Mouse (Mus musculus): ENCODE measurements around the gene Defb6. TPM values are rescaled to one million over a fixed set of nuclear protein-coding genes. Genes with fewer than 3 reads are reported as not detected.

Defb6 gene
- polyA plus RNA-seq (2021; fragmentation: Nextera tagmentation), result not detected in 2 replicates
- long read RNA-seq, experiment 1, result 0 reads
- long read RNA-seq, experiment 2, result 0 reads

DNA sequence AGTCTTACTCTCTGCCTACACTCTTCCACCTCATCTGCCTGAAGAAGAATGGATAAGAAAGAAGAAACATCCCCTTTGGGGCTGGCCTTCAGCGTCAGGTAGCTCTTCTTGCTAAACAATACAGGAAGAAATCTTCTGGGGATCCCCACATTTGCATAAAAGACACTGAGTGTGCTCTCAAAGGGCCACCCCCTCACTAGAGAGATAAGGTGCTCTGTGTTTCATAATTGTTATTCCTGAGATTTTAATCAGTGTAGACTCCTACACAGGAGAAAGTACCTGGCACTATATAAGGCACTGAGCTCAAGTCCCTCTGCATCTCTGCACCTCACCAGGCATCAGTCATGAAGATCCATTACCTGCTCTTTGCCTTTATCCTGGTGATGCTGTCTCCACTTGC lies at the start of gene Defb6:
Defb6 (plus strand) TSS at position 318 of the 400 bp plus-strand sequence.

DNA sequence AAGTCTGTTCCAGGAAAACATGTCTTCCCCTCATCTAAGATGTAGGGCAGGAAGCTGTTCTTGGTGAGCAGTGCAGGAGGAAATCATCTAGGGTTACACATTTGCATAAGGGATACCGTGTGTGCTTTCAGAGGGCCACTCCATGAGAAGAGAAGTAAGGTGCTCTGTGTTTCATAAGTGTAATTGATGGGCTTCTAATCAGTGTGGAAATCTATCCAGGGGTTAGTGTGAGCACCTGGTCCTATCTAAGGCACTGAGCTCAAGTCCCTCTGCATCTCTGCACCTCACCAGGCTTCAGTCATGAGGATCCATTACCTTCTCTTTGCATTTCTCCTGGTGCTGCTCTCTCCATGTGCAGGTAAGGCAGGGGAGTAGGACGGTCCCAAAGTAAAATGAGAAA lies 14.3 kb downstream of the Defb6 start, which contains the start of gene Defb46:
Defb46 (plus strand) TSS at position 301 of the 400 bp plus-strand sequence.

DNA sequence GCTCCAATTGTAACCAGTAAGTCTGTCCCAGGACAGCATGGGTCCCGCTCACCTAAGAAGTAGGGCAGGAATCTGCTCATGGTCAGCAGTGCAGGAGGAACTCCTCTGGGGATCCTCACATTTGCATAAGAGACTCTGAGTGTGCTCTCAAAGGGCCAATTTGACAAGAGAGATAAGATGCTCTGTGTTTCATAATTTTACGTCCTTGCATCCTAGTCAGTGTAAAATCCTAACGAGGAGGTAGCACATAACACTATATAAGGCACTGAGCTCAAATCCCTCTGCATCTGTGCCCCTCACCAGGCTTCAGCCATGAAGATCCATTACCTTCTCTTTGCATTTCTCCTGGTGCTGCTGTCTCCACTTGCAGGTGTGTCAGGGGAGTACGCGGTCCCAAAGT lies 22.0 kb downstream of the Defb6 start, which contains the start of gene Defb5:
Defb5 (plus strand) TSS at position 301 of the 400 bp plus-strand sequence.

Other genes with a start within 250 kb of the Defb6 start
- not detected in 2 replicates for gene Defb40, start 247.2 kb upstream of the Defb6 start, polyA plus RNA-seq (2021; fragmentation: Nextera tagmentation)
- gene Defb37, start 234.4 kb upstream of the Defb6 start, polyA plus RNA-seq (2021; fragmentation: Nextera tagmentation), result not detected in 2 replicates
- gene Defb38, start 198.9 kb upstream of the Defb6 start, polyA plus RNA-seq (2021; fragmentation: Nextera tagmentation), result not detected in 2 replicates
- gene Defb39, start 160.7 kb upstream of the Defb6 start, polyA plus RNA-seq (2021; fragmentation: Nextera tagmentation), result not detected in 2 replicates
- not detected in 2 replicates for gene Defb12, start 110.6 kb upstream of the Defb6 start, polyA plus RNA-seq (2021; fragmentation: Nextera tagmentation)
- not detected in 2 replicates for gene Defb34, start 101.7 kb upstream of the Defb6 start, polyA plus RNA-seq (2021; fragmentation: Nextera tagmentation)
- gene Gm45826, start 84.7 kb upstream of the Defb6 start, polyA plus RNA-seq (2021; fragmentation: Nextera tagmentation), result not detected in 2 replicates
- not detected in 2 replicates for gene Defb14, start 31.1 kb upstream of the Defb6 start, polyA plus RNA-seq (2021; fragmentation: Nextera tagmentation)
- gene Defb4, start 26.8 kb upstream of the Defb6 start, polyA plus RNA-seq (2021; fragmentation: Nextera tagmentation), result not detected in 2 replicates
- gene Defb46, start 14.4 kb downstream of the Defb6 start, polyA plus RNA-seq (2021; fragmentation: Nextera tagmentation), result not detected in 2 replicates
- gene Defb5, start 22.1 kb downstream of the Defb6 start, polyA plus RNA-seq (2021; fragmentation: Nextera tagmentation), result not detected in 2 replicates
- not detected in 2 replicates for gene Defb3, start 67.9 kb downstream of the Defb6 start, polyA plus RNA-seq (2021; fragmentation: Nextera tagmentation)
- not detected in 2 replicates for gene Defb8, start 222.1 kb downstream of the Defb6 start, polyA plus RNA-seq (2021; fragmentation: Nextera tagmentation)

All from left cerebral cortex, adult 6 months (tissue).